Mouse (Mus musculus) midbrain, embryonic 14.5 days (tissue): ENCODE measurements at regions not wholly inside any gene's neighbourhood (a gene's known extent, or its start where the extent isn't known, plus 50 kb on each side); places are given as distances from the start of the nearest gene placed in this dataset.

Source experiments
- ATAC-seq: fragments of 200-750 bp; cut with Nextera tagmentation; 2 replicates; pipeline ENCODE4 v1.8.0; 2017; ENCODE audit warnings: moderate number of reproducible peaks, moderate library complexity; ENCODE audit not compliant: low FRiP score, low TSS enrichment
- DNase-seq: peaks from one replicate; pipeline ENCODE4 v3.0.0-alpha.2; 2015
- H3K27ac ChIP-seq: fragments of 300-500 bp; sonication (generic); replicated peaks from 2 replicates; pipeline ENCODE4 v1.5.1; 2014; ENCODE audit warnings: mild to moderate bottlenecking, low read depth, low read length, moderate library complexity
- H3K27me3 ChIP-seq: fragments of 300-500 bp; sonication (generic); 2 replicates; pipeline ENCODE4 v1.6.1; 2014; ENCODE audit warnings: low read length, control low read depth, mixed read lengths; ENCODE audit not compliant: control insufficient read depth, insufficient read depth
- H3K36me3 ChIP-seq: fragments of 300-500 bp; sonication (generic); 2 replicates; pipeline ENCODE4 v1.6.1; 2014; ENCODE audit warnings: low read length, control low read depth; ENCODE audit not compliant: control insufficient read depth, insufficient read depth
- H3K4me1 ChIP-seq: fragments of 300-500 bp; sonication (generic); 2 replicates; pipeline ENCODE4 v1.6.1; 2014; ENCODE audit warnings: mild to moderate bottlenecking, antibody characterized with exemption, low read length, control low read depth; ENCODE audit not compliant: control insufficient read depth, insufficient read depth
- H3K4me2 ChIP-seq: fragments of 300-500 bp; sonication (generic); 2 replicates; pipeline ENCODE4 v1.6.1; 2014; ENCODE audit warnings: mild to moderate bottlenecking, low read length, moderate library complexity
- H3K4me3 ChIP-seq: fragments of 300-500 bp; sonication (generic); replicated peaks from 2 replicates; pipeline ENCODE4 v1.5.1; 2014; ENCODE audit warnings: low read depth, low read length
- H3K9ac ChIP-seq: fragments of 300-500 bp; sonication (generic); replicated peaks from 2 replicates; pipeline ENCODE4 v1.6.1; 2014; ENCODE audit warnings: mild to moderate bottlenecking, low read length, moderate library complexity
- H3K9me3 ChIP-seq: fragments of 300-500 bp; sonication (generic); 2 replicates; pipeline ENCODE4 v1.6.1; 2016; ENCODE audit warnings: low read length, control low read depth, mixed read lengths; ENCODE audit not compliant: control insufficient read depth
- WGBS: fragments of 180-500 bp; shearing (Covaris S2); extraction: QIAGEN DNeasy Blood & Tissue Kit; methylation state at CpG from one replicate; pipeline ENCODE4 v1.1.7; 2014; 5-methylcytosine and 5-hydroxymethylcytosine counted together

- Histone ChIP-seq H3K27me3 (no peaks in the 10 kb centered on the region), H3K4me1 (no peaks in the 10 kb centered on the region), H3K9ac (no peak overlapping the region), H3K27ac (no peak overlapping the region), H3K9me3 (peaks cover 5% of the 10 kb centered on the region; the same call in 1 of the 2 replicates), H3K36me3 (no peaks in the 10 kb centered on the region), H3K4me2 (no peak overlapping the region), H3K4me3 (no peak overlapping the region)
- ATAC-seq (no peak), DNase-seq (no peak)
- 75% methylated on average over 2 of the region's 2 CpGs for WGBS
These were observed 202.9 kb downstream of the Fzd1 start for GRCm38 (mm10) chr5:4554972-4555371.

DNA sequence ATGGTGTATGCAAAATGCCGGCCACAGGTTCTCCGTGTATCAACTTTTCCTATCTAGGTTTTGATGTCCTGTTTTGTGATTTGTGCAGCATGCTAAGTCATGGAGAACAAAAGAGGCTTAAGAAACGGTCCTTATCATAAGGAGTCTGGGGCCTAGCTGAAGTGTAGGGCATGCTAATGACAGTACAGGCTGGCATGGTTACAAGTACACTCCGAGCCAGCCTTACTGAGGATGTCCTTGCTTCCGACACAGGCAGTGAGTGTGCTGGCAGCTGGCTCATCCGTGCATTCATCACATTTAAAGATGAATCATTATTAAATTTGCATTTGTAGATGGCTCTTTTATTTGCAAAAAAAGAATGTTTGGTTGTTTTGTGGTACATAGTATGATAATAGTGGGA, 219.3 kb downstream of the Fzd1 start:
- no peaks in the 10 kb centered on the region for H3K36me3 ChIP-seq
- no peak overlapping the region for H3K4me2 ChIP-seq
- no peak overlapping the region for H3K9ac ChIP-seq
- no peaks in the 10 kb centered on the region for H3K4me1 ChIP-seq
- peak; percentile 60 for DNase-seq
- no peak overlapping the region; the same call in 1 of the 2 replicates for H3K27ac ChIP-seq
- H3K27me3 ChIP-seq, result no peaks in the 10 kb centered on the region
- no peak overlapping the region for H3K4me3 ChIP-seq
- WGBS, result 45% methylated on average over 6 of the region's 6 CpGs
- peak; percentile 64; the same call in 1 of the 2 replicates for ATAC-seq
- H3K9me3 ChIP-seq, result no peaks in the 10 kb centered on the region

- no peaks in the 10 kb centered on the region for H3K36me3 ChIP-seq
- H3K27ac ChIP-seq, result no peak overlapping the region
- H3K9me3 ChIP-seq, result no peaks in the 10 kb centered on the region
- H3K4me1 ChIP-seq, result no peaks in the 10 kb centered on the region
- H3K4me2 ChIP-seq, result no peak overlapping the region
- H3K4me3 ChIP-seq, result no peak overlapping the region
- WGBS, result 70% methylated on average over 2 of the region's 2 CpGs
- no peak for DNase-seq
- no peaks in the 10 kb centered on the region for H3K27me3 ChIP-seq
- no peak overlapping the region for H3K9ac ChIP-seq
- no peak for ATAC-seq
These were observed 221.0 kb downstream of the Fzd1 start for GRCm38 (mm10) chr5:4536790-4537189.

GRCm38 (mm10) chr5:4535951-4536350, 221.9 kb downstream of the Fzd1 start:
- Histone ChIP-seq H3K9ac (no peak overlapping the region), H3K4me2 (no peak overlapping the region), H3K27ac (no peak overlapping the region), H3K4me3 (no peak overlapping the region), H3K9me3 (no peaks in the 10 kb centered on the region), H3K27me3 (no peaks in the 10 kb centered on the region), H3K4me1 (no peaks in the 10 kb centered on the region), H3K36me3 (no peaks in the 10 kb centered on the region)
- ATAC-seq (no peak), DNase-seq (no peak)
- WGBS, result 81% methylated on average over 8 of the region's 8 CpGs

DNA sequence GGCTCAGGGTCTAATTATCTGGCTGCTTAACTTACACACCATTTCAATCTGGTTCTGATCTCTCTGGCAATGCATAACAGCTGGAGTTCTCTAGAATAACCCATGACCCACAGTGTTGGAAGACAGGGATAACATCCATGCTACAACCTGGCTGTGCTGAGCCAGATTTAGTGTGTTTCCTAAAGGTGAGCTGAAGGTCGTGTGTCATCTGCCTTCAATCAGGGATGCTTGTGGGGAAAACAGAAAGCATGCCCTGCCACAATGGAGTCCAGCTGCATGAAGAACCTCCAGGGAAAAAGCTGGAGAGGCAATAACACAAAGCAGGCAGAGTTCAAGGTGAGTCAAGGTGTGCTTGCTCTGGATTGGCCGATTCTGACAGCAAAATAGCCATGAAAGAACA, 223.3 kb downstream of the Fzd1 start:
- DNase-seq (no peak), ATAC-seq (no peak)
- no peak overlapping the region for H3K27ac ChIP-seq
- H3K36me3 ChIP-seq, result no peaks in the 10 kb centered on the region
- no peak overlapping the region for H3K9ac ChIP-seq
- WGBS, result 85% methylated on average over 2 of the region's 2 CpGs
- no peaks in the 10 kb centered on the region for H3K27me3 ChIP-seq
- H3K4me1 ChIP-seq, result peaks cover 11% of the 10 kb centered on the region; the same call in 1 of the 2 replicates
- H3K4me2 ChIP-seq, result no peak overlapping the region
- no peak overlapping the region for H3K4me3 ChIP-seq
- no peaks in the 10 kb centered on the region for H3K9me3 ChIP-seq

GRCm38 (mm10) chr5:4530236-4531067, 227.4 kb downstream of the Fzd1 start:
- Histone ChIP-seq H3K4me1 (peaks cover 11% of the 10 kb centered on the region; the same call in 1 of the 2 replicates), H3K27me3 (no peaks in the 10 kb centered on the region), H3K9ac (no peak overlapping the region), H3K36me3 (no peaks in the 10 kb centered on the region), H3K4me3 (no peak overlapping the region), H3K4me2 (no peak overlapping the region), H3K27ac (no peak overlapping the region), H3K9me3 (no peaks in the 10 kb centered on the region)
- DNase-seq, result peak; percentile 18
- WGBS, result 21% methylated on average over 10 of the region's 10 CpGs
- ATAC-seq, result no peak

DNA sequence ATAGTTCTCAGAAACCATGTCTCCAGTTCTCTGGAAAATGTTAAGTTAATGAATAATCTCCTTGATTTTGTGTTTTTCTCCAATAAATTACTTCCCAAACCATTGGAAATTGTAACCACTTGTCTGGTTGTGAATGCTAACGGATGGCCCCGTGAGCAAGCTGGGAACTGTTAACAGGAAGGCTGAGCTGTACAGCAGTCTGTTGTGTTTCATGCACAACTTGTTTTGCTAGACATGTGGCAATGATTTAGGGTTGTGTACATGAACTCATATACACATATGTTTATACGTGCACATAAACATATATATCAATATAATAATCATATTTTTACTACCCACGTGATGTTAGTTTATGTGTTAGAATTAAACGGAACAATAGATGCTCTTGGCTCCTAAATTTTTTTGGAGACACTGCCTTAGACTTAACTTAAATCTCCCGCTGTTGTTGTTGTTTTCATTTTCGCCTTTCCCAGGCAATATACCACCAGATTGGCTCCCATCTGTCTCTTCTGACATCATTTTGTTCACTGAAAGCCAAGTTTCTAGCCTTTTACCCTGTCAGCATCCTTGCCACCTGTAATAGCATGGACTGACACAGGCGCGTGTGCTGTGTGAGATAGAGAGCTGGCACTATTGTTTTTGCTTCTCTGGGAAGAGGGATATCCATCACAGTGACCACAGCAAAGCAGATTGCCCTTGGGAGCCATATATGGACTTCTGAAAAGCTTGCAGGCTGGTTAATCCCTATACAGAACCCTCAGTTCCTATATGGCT, 231.6 kb downstream of the Fzd1 start:
- H3K36me3 ChIP-seq, result no peaks in the 10 kb centered on the region
- H3K4me2 ChIP-seq, result no peak overlapping the region
- H3K27ac ChIP-seq, result no peak overlapping the region
- ATAC-seq (no peak), DNase-seq (no peak)
- H3K27me3 ChIP-seq, result no peaks in the 10 kb centered on the region
- no peak overlapping the region for H3K9ac ChIP-seq
- H3K9me3 ChIP-seq, result no peaks in the 10 kb centered on the region
- 90% methylated on average over 9 of the region's 9 CpGs for WGBS
- peaks cover 11% of the 10 kb centered on the region; the same call in 1 of the 2 replicates for H3K4me1 ChIP-seq
- H3K4me3 ChIP-seq, result no peak overlapping the region

GRCm38 (mm10) chr5:4500599-4500998, 257.2 kb downstream of the Fzd1 start:
- Histone ChIP-seq H3K4me1 (peaks cover 22% of the 10 kb centered on the region), H3K27me3 (no peaks in the 10 kb centered on the region), H3K9me3 (no peaks in the 10 kb centered on the region), H3K4me3 (no peak overlapping the region), H3K9ac (no peak overlapping the region), H3K4me2 (no peak overlapping the region), H3K36me3 (no peaks in the 10 kb centered on the region), H3K27ac (no peak overlapping the region)
- WGBS, result 93% methylated on average over 3 of the region's 3 CpGs
- ATAC-seq (no peak), DNase-seq (no peak)
